Mouse (Mus musculus): ENCODE results near the gene Trim54. TPM values are rescaled to one million over a fixed set of nuclear protein-coding genes. Genes with fewer than 3 reads are reported as not detected.

Gene Trim54
- total and polyA plus RNA-seq, 3 experiments = not detected

DNA sequence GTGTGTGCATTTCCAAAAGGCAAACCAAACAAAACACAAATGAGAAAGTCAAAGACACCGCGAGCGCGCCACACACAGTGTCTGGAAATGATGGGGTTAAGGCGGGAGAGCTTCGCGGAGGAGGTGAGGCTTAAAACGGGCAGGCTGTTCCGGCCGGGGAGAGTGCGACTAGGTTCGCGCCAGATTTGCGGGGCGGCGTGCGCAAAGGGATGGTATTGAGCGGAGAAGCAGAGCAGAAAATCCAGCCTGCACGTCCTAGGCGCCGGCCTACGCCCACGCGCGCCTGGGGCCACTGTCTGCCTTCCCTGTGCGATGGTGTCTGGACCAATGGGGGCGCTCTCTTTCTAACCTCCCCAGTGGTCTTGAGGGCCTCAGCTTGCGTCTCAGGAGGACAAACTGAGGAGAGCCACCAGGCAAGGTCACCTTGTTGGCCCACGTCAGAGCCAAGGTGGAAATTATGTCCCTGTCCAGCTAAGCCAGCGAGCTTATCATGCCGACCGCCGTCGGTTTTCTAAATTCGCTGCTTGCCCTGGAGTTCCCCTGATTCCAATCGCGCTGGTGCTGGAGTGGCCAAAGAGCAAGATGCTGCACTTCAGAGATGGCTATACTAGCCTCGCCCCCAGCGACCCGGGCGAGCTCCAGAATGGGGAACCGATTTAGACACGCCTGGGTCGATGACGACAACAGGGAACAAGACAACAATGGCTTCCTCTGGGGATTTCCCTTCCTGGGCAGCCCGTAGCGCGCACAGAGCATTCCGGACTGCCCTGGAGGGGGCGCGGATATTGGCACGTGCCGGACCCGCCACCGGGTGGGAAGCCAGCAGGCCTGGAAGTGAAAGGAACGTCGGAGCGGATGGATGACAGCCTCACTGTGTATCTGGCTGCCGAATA is 21.5 kb upstream of the Trim54 start:
- DNase-seq (ENCODE audit: low spot score) (no peak), ATAC-seq (ENCODE audit: extremely low read depth, insufficient number of reproducible peaks, low FRiP score, poor library complexity, severe bottlenecking) (no peak)
- Histone ChIP-seq H3K27me3 (ENCODE audit: insufficient read depth, low read length) (peaks cover 60% of the 10 kb centered on the region), H3K4me3 (ENCODE audit: low read depth, low read length) (no peak overlapping the region; the same call in 1 of the 2 replicates), H3K4me1 (ENCODE audit: insufficient read depth, low read depth, low read length) (peaks cover 6% of the 10 kb centered on the region), H3K36me3 (replicated peaks) (no peaks in the 10 kb centered on the region), H3K9me3 (replicated peaks) (peaks cover 7% of the 10 kb centered on the region; the same call in 1 of the 2 replicates)
- TF ChIP-seq CTCF (IDR thresholded peaks at IDR 0.05; ENCODE audit: low read depth, low read length) (no peak), TAL1 (conservative IDR thresholded peaks at IDR 0.05; ENCODE audit: low read depth, low read length) (no peak)

DNA sequence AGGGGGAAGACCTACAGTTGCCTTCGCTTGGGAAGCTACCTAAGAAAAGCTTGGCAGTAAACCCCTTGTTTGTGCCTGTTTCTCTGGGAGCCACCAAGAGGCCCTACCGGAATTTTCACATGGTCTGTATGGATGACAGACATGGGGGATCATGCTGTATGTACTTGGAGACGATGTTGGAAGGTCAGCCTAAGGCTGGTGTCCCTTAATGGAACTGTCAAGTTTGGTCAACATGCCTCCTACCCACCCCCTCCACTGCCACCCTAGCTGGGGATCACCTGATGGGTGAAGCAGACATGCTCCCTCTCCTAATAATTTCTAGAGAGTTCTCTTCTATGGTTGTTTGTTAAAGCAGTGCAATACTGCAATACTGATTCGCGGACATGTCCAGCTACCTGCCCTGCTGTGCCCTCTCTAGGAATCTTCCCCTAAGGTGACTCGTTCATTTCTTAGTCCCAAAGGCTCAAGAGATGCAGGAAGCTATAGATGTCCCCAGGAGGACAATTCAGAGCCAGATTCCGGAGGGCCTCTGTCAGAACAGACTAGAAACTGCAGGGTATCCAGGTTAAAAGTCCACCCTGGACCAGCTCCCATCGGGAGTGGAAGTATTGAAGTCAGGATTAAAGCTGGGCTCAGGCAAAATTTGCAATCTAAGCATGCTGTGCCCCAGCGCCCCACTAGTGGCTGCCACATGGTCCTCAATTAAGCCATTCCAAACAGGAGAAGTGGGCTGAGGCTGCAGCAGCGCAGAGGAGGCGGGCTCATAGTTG is 20.6 kb upstream of the Trim54 start:
- ATAC-seq (ENCODE audit: extremely low read depth, insufficient number of reproducible peaks, low FRiP score, poor library complexity, severe bottlenecking) = no peak
- H3K9me3 ChIP-seq (replicated peaks) = peaks cover 7% of the 10 kb centered on the region; the same call in 1 of the 2 replicates
- peaks cover 51% of the 10 kb centered on the region for H3K27me3 ChIP-seq (ENCODE audit: insufficient read depth, low read length)
- no peak for TF ChIP-seq GATA2 (IDR thresholded peaks at IDR 0.05; ENCODE audit: borderline replicate concordance, low read depth, low read length)
- TF ChIP-seq CTCF (IDR thresholded peaks at IDR 0.05; ENCODE audit: low read depth, low read length) = no peak
- no peak for TF ChIP-seq POLR2AphosphoS5 (IDR thresholded peaks at IDR 0.05; ENCODE audit: insufficient replicate concordance, low read depth, low read length)
- TF ChIP-seq GATA1 (IDR thresholded peaks at IDR 0.05; ENCODE audit: borderline replicate concordance, low read length) = no peak
- no peak for TF ChIP-seq TAL1 (conservative IDR thresholded peaks at IDR 0.05; ENCODE audit: low read depth, low read length)
- H3K4me1 ChIP-seq (ENCODE audit: insufficient read depth, low read depth, low read length) = peaks cover 6% of the 10 kb centered on the region
- H3K4me3 ChIP-seq (ENCODE audit: low read depth, low read length) = no peak overlapping the region
- no peak for DNase-seq (ENCODE audit: low spot score)
- H3K36me3 ChIP-seq (replicated peaks) = no peaks in the 10 kb centered on the region

DNA sequence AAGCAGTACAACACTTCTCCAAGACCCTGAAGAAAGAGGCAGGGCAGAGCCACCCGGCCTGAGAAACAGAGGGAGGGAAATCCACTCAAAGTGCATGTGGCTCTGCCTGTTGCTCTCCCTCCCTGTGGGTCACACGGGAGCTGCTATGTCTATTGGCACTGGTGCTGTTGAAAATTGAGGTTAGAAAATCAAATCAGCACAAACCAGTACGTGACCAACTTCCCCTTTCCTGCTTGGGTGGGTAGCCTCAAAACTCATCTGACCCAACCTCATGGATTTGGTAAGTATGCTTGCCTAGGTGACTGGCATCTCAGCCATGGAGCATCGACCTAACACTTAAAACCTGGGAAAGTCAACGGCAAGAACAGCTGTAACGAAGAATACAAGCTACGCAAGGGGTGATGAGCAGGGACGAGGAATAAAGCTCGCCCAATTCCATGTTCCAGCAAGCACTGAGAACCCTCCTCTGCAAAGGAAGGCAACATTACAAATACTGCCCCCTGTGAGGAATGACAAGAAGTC is 10.6 kb upstream of the Trim54 start, which contains the start of gene Dnajc5g:
Gene Dnajc5g (plus strand): TSS at position 472 of the 522 bp plus-strand sequence.
- H3K4me3 ChIP-seq (ENCODE audit: low read depth, low read length) = no peak within 1 kb of the TSS
- no peak for TF ChIP-seq GATA1 (IDR thresholded peaks at IDR 0.05; ENCODE audit: borderline replicate concordance, low read length)
- TF ChIP-seq TAL1 (conservative IDR thresholded peaks at IDR 0.05; ENCODE audit: low read depth, low read length) = no peak
- TF ChIP-seq POLR2AphosphoS5 (IDR thresholded peaks at IDR 0.05; ENCODE audit: insufficient replicate concordance, low read depth, low read length) = no peak
- no peak for TF ChIP-seq CTCF (IDR thresholded peaks at IDR 0.05; ENCODE audit: low read depth, low read length)
- TF ChIP-seq GATA2 (IDR thresholded peaks at IDR 0.05; ENCODE audit: borderline replicate concordance, low read depth, low read length) = no peak
- peaks cover 31% of the 10 kb centered on the region for H3K27me3 ChIP-seq (ENCODE audit: insufficient read depth, low read length)
- no peaks in the 10 kb centered on the region for H3K9me3 ChIP-seq (replicated peaks)
- H3K36me3 ChIP-seq (replicated peaks) = no peaks in the 10 kb centered on the region
- DNase-seq (ENCODE audit: low spot score) (no peak), ATAC-seq (ENCODE audit: extremely low read depth, insufficient number of reproducible peaks, low FRiP score, poor library complexity, severe bottlenecking) (no peak)
- H3K4me1 ChIP-seq (ENCODE audit: insufficient read depth, low read depth, low read length) = no peaks in the 10 kb centered on the region

DNA sequence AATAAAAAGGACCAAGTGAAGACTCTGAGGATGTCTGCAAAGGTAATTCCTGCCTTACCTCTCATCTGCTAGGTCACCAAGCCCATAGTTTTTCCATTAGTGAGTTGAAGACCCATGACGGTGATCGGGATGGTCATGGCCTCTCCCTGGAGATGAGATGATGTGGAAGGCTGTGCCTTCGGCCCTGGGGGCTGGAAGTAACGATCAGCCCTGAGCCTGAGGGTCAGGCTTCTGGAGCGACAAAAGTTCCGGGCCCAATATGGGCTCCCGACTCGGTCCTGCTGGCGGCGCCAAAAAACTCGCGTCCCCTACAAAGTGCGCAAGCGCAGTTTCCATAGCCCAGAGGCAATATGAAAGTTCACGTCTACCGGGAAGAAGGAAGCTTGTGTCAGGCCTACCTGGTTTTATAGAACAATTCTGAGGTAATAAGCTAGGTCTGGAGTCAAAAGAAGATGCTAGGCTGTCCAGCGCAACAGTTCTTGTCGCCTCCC is 8.5 kb upstream of the Trim54 start, which contains the start of gene Slc30a3:
Gene Slc30a3 (minus strand): TSS at position 238 of the 491 bp plus-strand sequence.
- TF ChIP-seq POLR2AphosphoS5 (IDR thresholded peaks at IDR 0.05; ENCODE audit: insufficient replicate concordance, low read depth, low read length) (no peak), CTCF (IDR thresholded peaks at IDR 0.05; ENCODE audit: low read depth, low read length) (no peak), TAL1 (conservative IDR thresholded peaks at IDR 0.05; ENCODE audit: low read depth, low read length) (no peak), GATA2 (IDR thresholded peaks at IDR 0.05; ENCODE audit: borderline replicate concordance, low read depth, low read length) (no peak), GATA1 (IDR thresholded peaks at IDR 0.05; ENCODE audit: borderline replicate concordance, low read length) (no peak)
- ATAC-seq (ENCODE audit: extremely low read depth, insufficient number of reproducible peaks, low FRiP score, poor library complexity, severe bottlenecking) = no peak

DNA sequence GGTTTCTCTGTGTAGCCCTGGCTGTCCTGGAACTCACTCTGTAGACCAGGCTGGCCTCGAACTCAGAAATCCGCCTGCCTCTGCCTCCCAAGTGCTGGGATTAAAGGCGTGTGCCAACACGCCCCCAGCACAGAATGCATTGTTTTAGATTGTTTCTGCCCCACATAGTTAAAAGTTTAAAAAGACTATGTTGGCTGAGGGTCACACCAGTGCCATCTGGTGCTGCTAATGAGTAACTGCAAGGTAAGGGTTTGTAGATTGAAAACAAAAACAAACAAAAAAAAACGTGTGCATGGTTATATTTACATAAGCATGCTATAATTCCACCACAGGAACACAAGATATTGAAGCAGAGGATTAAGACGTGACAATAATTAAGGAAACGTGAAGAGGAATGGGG is 5.7 kb upstream of the Trim54 start:
- Histone ChIP-seq H3K4me3 (ENCODE audit: low read depth, low read length) (no peak overlapping the region), H3K9me3 (replicated peaks) (no peaks in the 10 kb centered on the region), H3K4me1 (ENCODE audit: insufficient read depth, low read depth, low read length) (no peaks in the 10 kb centered on the region), H3K27me3 (ENCODE audit: insufficient read depth, low read length) (peaks cover 16% of the 10 kb centered on the region), H3K36me3 (replicated peaks) (no peaks in the 10 kb centered on the region)
- no peak for TF ChIP-seq GATA1 (IDR thresholded peaks at IDR 0.05; ENCODE audit: borderline replicate concordance, low read length)
- no peak for TF ChIP-seq TAL1 (conservative IDR thresholded peaks at IDR 0.05; ENCODE audit: low read depth, low read length)
- TF ChIP-seq GATA2 (IDR thresholded peaks at IDR 0.05; ENCODE audit: borderline replicate concordance, low read depth, low read length) = no peak
- no peak for TF ChIP-seq CTCF (IDR thresholded peaks at IDR 0.05; ENCODE audit: low read depth, low read length)
- TF ChIP-seq POLR2AphosphoS5 (IDR thresholded peaks at IDR 0.05; ENCODE audit: insufficient replicate concordance, low read depth, low read length) = no peak
- no peak for ATAC-seq (ENCODE audit: extremely low read depth, insufficient number of reproducible peaks, low FRiP score, poor library complexity, severe bottlenecking)
- DNase-seq (ENCODE audit: low spot score) = no peak

More for the DNA sequence above, 8.5 kb upstream of the Trim54 start, which contains the start of gene Slc30a3:
- Histone ChIP-seq H3K4me1 (ENCODE audit: insufficient read depth, low read depth, low read length) (no peaks in the 10 kb centered on the region), H3K36me3 (replicated peaks) (no peaks in the 10 kb centered on the region), H3K9me3 (replicated peaks) (no peaks in the 10 kb centered on the region), H3K4me3 (ENCODE audit: low read depth, low read length) (no peak within 1 kb of the TSS), H3K27me3 (ENCODE audit: insufficient read depth, low read length) (peaks cover 31% of the 10 kb centered on the region)
- DNase-seq (ENCODE audit: low spot score) = no peak
